Mouse (Mus musculus) right cerebral cortex, postnatal 10 days (tissue): ENCODE measurements around the gene Ern1.

Source experiments
- DNase-seq, 2 experiments: peaks; one replicate each; pipeline ENCODE4 v3.0.0; 2021; ENCODE audit warnings: low spot score in 2 of 2

The Ern1 gene

DNA sequence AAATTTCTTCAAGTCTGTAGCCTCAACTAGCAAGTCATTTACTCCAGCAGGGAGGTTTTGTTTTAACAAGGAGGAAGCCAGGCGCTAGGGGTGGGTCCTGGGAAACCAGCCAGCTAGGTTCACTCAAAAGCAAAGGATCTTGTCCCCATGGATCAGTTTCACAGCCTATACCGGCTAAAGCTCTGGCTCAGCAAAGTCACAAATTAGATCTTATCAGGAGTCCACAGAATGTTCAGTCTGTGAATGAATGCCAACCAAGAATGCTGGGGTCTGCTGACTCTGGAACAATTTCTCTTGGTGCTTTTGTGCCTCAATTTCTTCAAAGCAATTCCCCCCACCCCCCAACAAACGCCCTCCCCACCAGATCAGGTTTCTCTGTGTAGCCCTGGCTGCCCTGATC, 98.0 kb downstream of the Ern1 start:
- DNase-seq: no peak

DNA sequence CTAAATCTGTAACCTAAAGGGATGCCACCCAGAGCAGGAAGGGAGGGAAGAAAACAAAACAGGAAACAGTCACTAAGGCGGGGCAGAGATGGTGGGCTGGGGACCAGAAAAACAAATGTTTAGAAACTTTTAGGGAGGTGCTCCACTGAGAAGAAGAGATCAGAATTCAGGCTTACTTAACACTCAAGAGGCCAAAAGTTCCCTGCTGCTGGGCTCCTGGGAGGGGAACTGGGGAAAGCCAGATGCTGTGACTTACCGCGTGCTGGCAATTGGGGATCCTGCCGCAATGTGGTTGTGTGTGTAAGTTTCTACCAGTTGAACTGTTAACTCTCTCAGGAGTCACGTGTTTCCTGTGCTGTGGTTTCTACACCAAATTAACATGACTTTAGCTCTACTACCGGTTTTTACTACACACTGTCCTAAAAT, 99.8 kb downstream of the Ern1 start, which contains the start of gene Icam2:
TSS of gene Icam2 (minus strand) at position 285 of the 426 bp plus-strand sequence.
- no peak for DNase-seq

DNA sequence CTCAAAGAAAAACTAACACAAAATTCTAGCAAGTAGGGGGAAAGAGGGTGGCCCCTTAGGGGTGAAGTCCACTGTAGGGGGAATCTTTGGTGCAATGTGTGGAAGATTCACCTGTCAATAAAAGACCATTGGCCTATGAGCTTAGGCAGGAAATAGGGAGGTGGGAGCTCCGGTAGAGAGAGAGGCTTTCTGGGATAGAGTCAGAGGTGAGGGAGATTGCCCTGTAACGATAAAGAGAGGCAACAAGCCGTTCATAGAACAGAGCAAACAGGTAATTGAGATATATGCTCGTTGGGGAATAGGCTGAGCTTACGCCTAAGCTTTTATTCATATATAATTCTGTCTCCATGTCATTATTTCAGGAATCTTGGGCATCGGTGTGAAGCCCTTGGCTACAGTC, 100.6 kb downstream of the Ern1 start:
- no peak for DNase-seq

DNA sequence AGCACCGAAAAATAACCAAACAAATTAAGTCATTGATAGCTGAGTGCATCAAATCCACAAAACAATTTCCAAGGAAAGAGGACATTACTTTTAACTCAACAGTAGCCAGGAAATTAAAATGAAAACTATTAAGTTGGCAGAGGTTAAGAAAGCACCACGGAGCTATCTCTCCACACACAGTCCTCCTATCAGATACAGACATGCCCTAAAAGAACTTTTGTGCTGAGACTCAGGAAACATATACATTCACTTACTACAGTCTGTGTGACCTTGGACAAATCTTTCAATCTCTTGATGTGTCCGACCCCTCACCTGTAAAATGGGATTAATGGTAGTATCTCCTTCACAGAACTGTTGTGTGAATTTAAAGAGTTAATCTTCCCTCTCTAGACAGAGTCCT, 101.2 kb downstream of the Ern1 start:
- no peak for DNase-seq

DNA sequence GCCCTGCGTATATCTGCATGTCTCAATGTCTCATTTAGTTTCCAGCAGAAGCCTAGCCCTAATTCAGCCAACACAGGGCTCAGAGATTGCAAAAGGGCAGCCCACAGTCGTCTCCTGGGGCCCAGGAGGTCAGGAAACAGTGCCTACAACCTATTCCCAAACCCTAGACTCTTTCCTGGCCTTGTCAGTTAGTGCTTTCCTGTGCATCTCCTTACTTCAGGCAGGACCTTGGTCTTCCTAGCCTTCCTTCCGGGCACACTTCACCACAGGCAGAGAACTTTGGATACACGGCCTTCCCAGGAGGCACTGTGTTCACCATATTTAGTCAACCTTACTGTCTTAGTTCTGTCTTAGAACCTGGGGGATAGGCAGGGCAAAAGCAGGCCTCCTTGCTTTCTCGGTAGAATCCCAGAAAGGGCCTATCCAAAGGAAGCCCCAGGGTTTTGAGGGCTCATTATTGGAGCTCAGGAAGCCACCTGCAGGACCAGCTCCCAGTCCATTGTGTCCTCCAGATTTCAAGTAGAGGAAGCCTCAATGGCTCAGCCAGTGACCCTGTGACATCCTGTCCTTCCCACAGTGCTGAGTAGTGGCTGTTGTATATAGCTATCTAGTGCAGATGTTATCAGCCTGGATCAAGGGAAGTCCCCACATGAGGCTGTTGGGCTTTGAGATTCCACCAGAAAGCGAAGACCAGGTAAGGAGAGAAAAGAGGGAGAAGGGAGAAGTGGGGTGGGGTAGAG, 104.4 kb downstream of the Ern1 start:
- no peak for DNase-seq

GRCm38 (mm10) chr11:106382424-106382823, 105.2 kb downstream of the Ern1 start:
- DNase-seq: no peak

- DNase-seq: no peak
These were observed 105.8 kb downstream of the Ern1 start for GRCm38 (mm10) chr11:106381883-106382282.

GRCm38 (mm10) chr11:106381011-106381410, 106.6 kb downstream of the Ern1 start:
- DNase-seq: no peak

- no peak for DNase-seq
These were observed 112.7 kb downstream of the Ern1 start for GRCm38 (mm10) chr11:106374979-106375378.

DNA sequence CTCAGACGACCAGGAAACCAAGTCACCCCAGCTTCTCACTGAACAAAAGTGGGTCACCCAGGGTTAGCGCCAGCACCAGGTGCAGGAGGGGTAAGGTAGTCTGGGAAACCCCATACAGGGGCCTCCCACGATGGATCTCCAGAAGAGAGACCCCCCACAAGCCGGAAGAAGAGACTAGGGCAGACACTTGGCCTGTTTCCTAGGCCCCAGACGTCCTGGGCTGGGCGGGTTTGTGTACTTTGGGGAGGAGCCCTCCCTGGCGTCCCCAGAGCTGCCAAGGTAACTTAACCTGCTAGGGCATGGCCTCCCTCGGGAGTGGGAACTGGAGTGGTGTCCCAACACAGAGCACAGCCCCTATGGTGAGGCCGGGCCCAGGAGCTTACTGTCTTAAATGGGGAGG, 113.1 kb downstream of the Ern1 start:
- DNase-seq: no peak

DNA sequence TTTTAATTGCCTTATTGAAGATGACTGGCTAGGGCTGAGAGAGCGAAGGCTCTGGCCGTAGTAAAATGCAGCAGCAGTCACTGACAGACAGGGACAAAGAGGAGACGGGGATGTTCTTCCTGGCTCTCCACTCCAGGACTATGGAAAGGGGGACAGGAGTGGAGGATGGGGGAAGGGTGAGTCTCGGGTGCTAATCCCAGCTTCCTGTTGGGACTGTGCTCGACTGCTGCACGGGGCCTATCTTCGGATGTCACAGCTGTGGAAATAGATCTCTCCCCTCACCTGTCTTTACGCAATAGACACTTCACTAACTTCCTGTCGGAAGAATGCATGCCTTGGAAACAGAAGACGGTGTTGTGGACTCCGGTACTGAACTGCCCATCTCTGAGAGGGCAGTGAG, 113.7 kb downstream of the Ern1 start:
- DNase-seq: no peak

DNA sequence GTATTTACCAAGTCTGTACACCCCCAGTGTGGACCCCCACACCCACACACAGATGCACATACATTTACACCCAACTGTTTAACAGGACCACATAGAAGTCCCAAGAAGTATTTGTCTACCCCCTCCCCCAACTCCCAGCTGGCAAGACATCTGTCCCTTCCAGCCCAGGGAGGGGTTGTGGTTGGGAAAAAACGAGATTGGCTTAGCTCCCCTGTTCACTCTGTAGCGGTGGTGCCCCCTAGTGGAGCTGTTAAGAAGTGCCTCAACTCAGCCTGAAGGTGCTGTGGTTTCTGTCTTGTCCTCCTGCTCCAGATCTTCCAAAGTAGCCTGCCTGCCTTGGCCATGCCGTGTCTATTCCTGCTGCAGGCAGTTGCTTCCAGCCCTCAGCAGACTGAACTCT, 121.3 kb downstream of the Ern1 start:
- DNase-seq: peak; percentile 80 to 83

DNA sequence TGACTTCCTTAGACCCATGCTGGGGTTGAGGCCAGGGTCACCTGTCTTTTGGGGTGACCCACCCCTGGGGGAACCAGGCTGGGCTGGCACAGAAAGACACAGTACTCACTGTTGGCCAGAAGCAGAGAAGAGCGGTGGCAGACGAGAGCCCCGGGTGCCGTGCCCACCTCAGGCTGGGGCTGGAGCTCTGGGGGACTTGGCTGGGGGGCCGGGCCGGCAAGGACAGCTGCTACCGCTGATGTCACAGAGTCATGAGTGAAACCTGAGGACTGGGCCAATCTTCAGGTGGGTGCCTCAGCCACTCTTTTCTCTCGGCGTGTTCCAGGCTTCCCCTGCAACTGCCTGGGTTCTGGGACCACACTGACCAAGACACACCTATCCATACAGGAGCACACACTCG, 122.3 kb downstream of the Ern1 start, which contains the start of gene Prr29:
TSS of gene Prr29 (plus strand) at position 107 of the 400 bp plus-strand sequence.
- no peak for DNase-seq

DNA sequence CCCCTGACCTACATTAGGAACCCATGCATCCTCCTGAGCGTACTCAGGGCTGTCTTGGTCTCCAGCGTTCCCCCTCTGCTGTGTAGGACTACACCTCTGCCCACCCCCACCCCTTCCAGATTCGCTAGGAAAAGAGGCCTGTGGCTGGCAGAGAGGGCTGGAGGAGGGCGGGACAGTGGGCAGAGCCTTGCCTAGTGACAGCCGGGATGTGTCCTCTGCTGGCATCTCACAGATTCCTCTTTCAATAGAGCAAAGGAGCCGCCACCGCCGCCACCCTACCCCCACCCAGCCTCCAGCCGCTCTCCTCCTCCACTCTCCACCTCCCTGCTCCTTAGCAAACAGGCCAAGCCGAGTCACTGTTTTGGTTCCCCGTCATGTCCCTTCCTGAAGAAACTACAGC, 122.9 kb downstream of the Ern1 start:
- DNase-seq: peak; percentile 38 to 45

DNA sequence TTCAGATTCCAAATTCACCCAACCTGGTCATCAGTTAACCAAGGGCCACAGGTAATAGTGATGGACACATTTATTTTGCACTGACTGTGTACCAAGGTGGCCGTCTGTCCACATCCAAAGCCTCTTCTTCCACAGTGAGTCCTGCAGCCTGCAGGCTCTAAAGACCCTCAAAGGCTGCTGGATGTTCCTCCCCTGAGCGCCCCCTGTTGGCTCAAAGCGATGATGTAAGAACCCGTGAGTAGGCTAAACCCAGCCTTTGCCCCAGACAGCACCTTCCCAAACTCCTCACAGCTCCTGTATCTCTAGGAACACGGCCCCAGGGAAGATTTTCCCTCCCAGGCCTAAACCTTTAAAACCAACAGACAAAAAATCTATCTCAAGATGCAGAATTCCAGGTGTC, 128.3 kb downstream of the Ern1 start:
- no peak for DNase-seq

GRCm38 (mm10) chr11:106355382-106356128, 132.1 kb downstream of the Ern1 start:
- no peak for DNase-seq

GRCm38 (mm10) chr11:106354181-106354580, 133.5 kb downstream of the Ern1 start:
- no peak for DNase-seq

- DNase-seq: no peak
These were observed 134.5 kb downstream of the Ern1 start, which contains the start of gene Scn4a for GRCm38 (mm10) chr11:106353188-106353587. TSS of gene Scn4a (minus strand) at chr11:106353288.

DNA sequence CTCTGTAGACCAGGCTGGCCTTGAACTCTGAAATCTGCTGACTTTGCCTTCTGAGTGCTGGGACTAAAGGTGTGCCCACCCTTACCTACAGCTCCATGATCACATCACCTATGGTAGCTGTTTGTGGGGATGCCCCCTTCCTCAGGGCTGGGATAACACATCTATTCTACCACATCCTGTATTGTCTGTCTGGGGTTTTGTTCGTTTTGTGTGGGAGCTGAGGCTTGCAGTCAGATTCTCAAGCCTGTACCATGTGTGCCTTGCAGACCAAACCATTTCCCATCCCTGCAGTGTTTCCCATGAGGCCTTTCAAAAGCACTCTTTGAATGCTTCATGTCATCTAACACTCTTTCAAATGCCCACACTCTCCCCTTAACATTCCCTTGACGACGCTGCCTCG, 135.7 kb downstream of the Ern1 start:
- no peak for DNase-seq

GRCm38 (mm10) chr11:106351253-106351652, 136.4 kb downstream of the Ern1 start:
- DNase-seq: no peak

- no peak for DNase-seq
These were observed 136.8 kb downstream of the Ern1 start for GRCm38 (mm10) chr11:106350853-106351252.

DNA sequence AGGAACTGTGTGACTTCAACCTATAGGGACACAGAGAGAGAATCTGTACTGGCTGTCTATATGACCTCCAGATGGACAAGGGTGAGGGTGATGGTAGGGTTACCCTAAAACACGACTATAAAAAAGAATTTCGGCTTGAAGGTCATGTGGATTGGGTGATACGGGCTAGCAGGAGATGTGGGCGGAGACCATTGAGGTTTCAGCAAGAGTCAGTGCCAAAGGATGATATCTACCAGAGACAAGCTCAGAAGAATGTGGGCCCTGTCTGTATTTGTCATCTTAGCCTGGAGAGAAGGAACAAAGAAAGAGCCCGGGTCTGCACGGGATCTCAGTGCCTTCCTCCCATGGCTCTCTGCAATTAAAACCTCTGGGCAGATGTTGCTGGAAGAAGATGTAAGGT, 137.9 kb downstream of the Ern1 start:
- DNase-seq: no peak

GRCm38 (mm10) chr11:106344910-106345309, 142.7 kb downstream of the Ern1 start:
- no peak for DNase-seq
